Mouse (Mus musculus): ENCODE results near the gene 6330409D20Rik. TPM values are rescaled to one million over a fixed set of nuclear protein-coding genes. Genes with fewer than 3 reads are reported as not detected.

Gene 6330409D20Rik
- total RNA-seq, 2 experiments from 2014 or later: 3.0 to 3.2 TPM

Small RNAs within 50 kb of the gene (microRNA-seq; reads per million reads assigned to microRNA genes)
- gene Mir2861 (not detected), gene Mir3960 (not detected), gene Mir8093 (not detected)

Other genes with a start within 250 kb of the 6330409D20Rik start
- gene Fam102a, start 205.7 kb downstream of the 6330409D20Rik start, total RNA-seq (2021): 10 to 100 TPM; 18.8 to 20.1 TPM
- 10 to 100 TPM; 74.3 to 76.8 TPM for gene Dpm2, start 170.2 kb downstream of the 6330409D20Rik start, total RNA-seq (2021)
- 10 to 100 TPM in 1 of 2 experiments, 1 to 10 TPM in 1; 9.4 to 11.5 TPM for gene Pip5kl1, start 166.2 kb downstream of the 6330409D20Rik start, total RNA-seq (2021)
- gene 9430097D07Rik, start 165.3 kb downstream of the 6330409D20Rik start, total RNA-seq (2021): under 1 TPM; 0.62 to 0.84 TPM
- gene St6galnac4, start 153.9 kb downstream of the 6330409D20Rik start, total RNA-seq (2021): 10 to 100 TPM; 35.7 to 38.4 TPM
- gene St6galnac6, start 141.3 kb downstream of the 6330409D20Rik start, total RNA-seq (2021): 10 to 100 TPM; 78.8 to 91.8 TPM
- gene Ak1, start 119.3 kb downstream of the 6330409D20Rik start, total RNA-seq (2021): 100 to 1,000 TPM; 100 to 106 TPM
- gene Eng, start 94.4 kb downstream of the 6330409D20Rik start, total RNA-seq (2021): 10 to 100 TPM; 21.2 to 26.1 TPM
- 10 to 100 TPM; 26.3 to 30.0 TPM for gene Fpgs, start 36.9 kb downstream of the 6330409D20Rik start, total RNA-seq (2021)
- 10 to 100 TPM; 87.8 to 88.0 TPM for gene Cdk9, start 27.9 kb downstream of the 6330409D20Rik start, total RNA-seq (2021)
- 10 to 100 TPM; 33.1 to 37.2 TPM for gene Sh2d3c, start 20.0 kb downstream of the 6330409D20Rik start, total RNA-seq (2021)
- gene Tor2a, start 16.2 kb upstream of the 6330409D20Rik start, total RNA-seq (2021): 10 to 100 TPM; 29.3 to 30.5 TPM
- under 1 TPM; 0.42 to 0.66 TPM for gene Ttc16, start 34.6 kb upstream of the 6330409D20Rik start, total RNA-seq (2021)
- gene Ptrh1, start 34.8 kb upstream of the 6330409D20Rik start, total RNA-seq (2021): 10 to 100 TPM in 1 of 2 experiments, 1 to 10 TPM in 1; 6.5 to 11.2 TPM
- gene Cfap157, start 43.4 kb upstream of the 6330409D20Rik start, total RNA-seq (2021): under 1 TPM; 0.34 to 0.58 TPM
- 100 to 1,000 TPM; 557 to 578 TPM for gene Stxbp1, start 106.2 kb upstream of the 6330409D20Rik start, total RNA-seq (2021)
- 10 to 100 TPM; 55.1 to 63.3 TPM for gene Fam129b, start 135.1 kb upstream of the 6330409D20Rik start, total RNA-seq (2021)
- gene Rpl12, start 220.5 kb upstream of the 6330409D20Rik start, total RNA-seq (2021): 100 to 1,000 TPM; 200 to 215 TPM
- gene Lrsam1, start 220.6 kb upstream of the 6330409D20Rik start, total RNA-seq (2021): 10 to 100 TPM; 47.6 to 47.7 TPM
- 10 to 100 TPM; 17.1 to 20.3 TPM for gene Slc2a8, start 241.1 kb upstream of the 6330409D20Rik start, total RNA-seq (2021)